In the genomic region with DNA sequence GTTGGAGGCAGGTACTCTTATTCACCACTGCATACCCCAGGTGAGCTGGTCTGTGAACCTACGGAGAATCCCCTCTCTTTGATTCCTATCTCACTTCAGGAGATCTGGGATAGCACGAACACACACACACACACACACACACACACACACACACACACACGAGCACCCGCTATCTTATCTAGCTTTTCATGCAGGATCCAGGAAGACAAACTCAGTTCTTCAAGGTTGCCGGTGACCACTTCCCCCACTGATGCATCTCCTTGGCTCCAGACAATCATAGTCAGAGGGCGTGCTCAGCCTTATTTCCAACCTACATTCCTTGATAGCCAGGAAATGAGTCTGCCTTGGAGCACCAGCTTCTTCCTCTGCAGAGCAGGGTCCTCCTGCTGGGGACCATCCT, we compare ENCODE assay signal across 17 mouse cellular contexts.
"Had no signal": no experiment of that assay in that cellular context is flagged by ENCODE, and none has a peak within 500 bp of the region (broad histone marks: within the 10 kb centered on the region; RNA-seq: fewer than 3 reads in every experiment).

No protein-coding gene starts in this region.

- H3K36me3 ChIP-seq: neural tube, embryonic 12.5 days; neural tube, embryonic 13.5 days; neural tube, embryonic 15.5 days; stomach, embryonic 15.5 days had no signal

- H3K4me3 ChIP-seq: neural tube, embryonic 12.5 days; neural tube, embryonic 13.5 days; neural tube, embryonic 15.5 days; stomach, embryonic 15.5 days had no signal

- H3K27me3 ChIP-seq: neural tube, embryonic 12.5 days; neural tube, embryonic 13.5 days; stomach, embryonic 15.5 days had no signal

- H3K9ac ChIP-seq: neural tube, embryonic 12.5 days; neural tube, embryonic 13.5 days; neural tube, embryonic 15.5 days; stomach, embryonic 15.5 days had no signal

- H3K4me1 ChIP-seq: neural tube, embryonic 15.5 days; stomach, embryonic 15.5 days had no signal

- DNase-seq: retina, postnatal 1 day; right cerebral cortex, adult 18-20 months; right cerebral cortex, postnatal 14 days; right cerebral cortex, postnatal 25 days; right cerebral cortex, postnatal 4 days; spleen, adult 18-20 months; thymus, adult 18-20 months; thymus, adult 2 months; thymus, postnatal 14 days; thymus, postnatal 25 days; thymus, postnatal 36 days; thymus, postnatal 4 days had no signal

- H3K9me3 ChIP-seq: neural tube, embryonic 12.5 days; neural tube, embryonic 13.5 days; neural tube, embryonic 15.5 days; stomach, embryonic 15.5 days had no signal

- H3K27ac ChIP-seq: neural tube, embryonic 12.5 days; neural tube, embryonic 13.5 days; neural tube, embryonic 15.5 days; stomach, embryonic 15.5 days; stomach, postnatal 0 days had no signal
